15 mouse cellular contexts compared by ENCODE assay signal in genomic region chr4:81970472-81970871, GRCm38 (mm10).
DNase-seq lines count a peak whose midpoint lies in the region; ATAC-seq lines count a peak whose summit lies in the region.
"Had no signal": no experiment of that assay in that cellular context is flagged by ENCODE, and none has a peak within 500 bp of the region (broad histone marks: within the 10 kb centered on the region; RNA-seq: fewer than 3 reads in every experiment).

No protein-coding gene starts in this region.

- H3K4me1 ChIP-seq in limb, embryonic 15.5 days, result peaks cover 8% of the 10 kb centered on the region
- peaks cover 11% of the 10 kb centered on the region; the same call in 1 of the 2 replicates for H3K4me1 ChIP-seq in limb, embryonic 10.5 days
- H3K4me1 ChIP-seq: heart, embryonic 15.5 days; midbrain, embryonic 12.5 days had no signal

- WGBS in limb, embryonic 15.5 days, result 58% methylated on average over 10 of the region's 10 CpGs
- 91% methylated on average over 10 of the region's 10 CpGs for WGBS in limb, embryonic 10.5 days

- no peak overlapping the region for H3K9ac ChIP-seq in limb, embryonic 15.5 days
- H3K9ac ChIP-seq: embryonic facial prominence, embryonic 15.5 days; forebrain, postnatal 0 days; heart, embryonic 15.5 days; midbrain, embryonic 12.5 days had no signal

- no peaks in the 10 kb centered on the region for H3K36me3 ChIP-seq in limb, embryonic 15.5 days
- H3K36me3 ChIP-seq in limb, embryonic 10.5 days, result no peaks in the 10 kb centered on the region
- H3K36me3 ChIP-seq: embryonic facial prominence, embryonic 15.5 days; heart, embryonic 15.5 days; midbrain, embryonic 12.5 days had no signal

- H3K27ac ChIP-seq in limb, embryonic 15.5 days, result no peak overlapping the region
- H3K27ac ChIP-seq in limb, embryonic 10.5 days, result no peak overlapping the region
- H3K27ac ChIP-seq: embryonic facial prominence, embryonic 15.5 days; heart, embryonic 15.5 days; hindbrain, postnatal 0 days; midbrain, embryonic 12.5 days had no signal

- no peak overlapping the region for H3K4me2 ChIP-seq in limb, embryonic 15.5 days
- H3K4me2 ChIP-seq: embryonic facial prominence, embryonic 15.5 days; heart, embryonic 15.5 days; midbrain, embryonic 12.5 days had no signal

- no peaks in the 10 kb centered on the region for H3K9me3 ChIP-seq in limb, embryonic 15.5 days
- no peaks in the 10 kb centered on the region for H3K9me3 ChIP-seq in limb, embryonic 10.5 days (replicated peaks)
- H3K9me3 ChIP-seq: embryonic facial prominence, embryonic 15.5 days; heart, embryonic 15.5 days; midbrain, embryonic 12.5 days had no signal

- H3K4me3 ChIP-seq in limb, embryonic 15.5 days, result no peak overlapping the region
- H3K4me3 ChIP-seq in limb, embryonic 10.5 days, result no peak overlapping the region
- H3K4me3 ChIP-seq: embryonic facial prominence, embryonic 15.5 days; heart, embryonic 15.5 days; midbrain, embryonic 12.5 days had no signal

- no peaks in the 10 kb centered on the region for H3K27me3 ChIP-seq in limb, embryonic 15.5 days
- no peaks in the 10 kb centered on the region for H3K27me3 ChIP-seq in limb, embryonic 10.5 days (ENCODE audit: low read depth, poor library complexity, severe bottlenecking)
- H3K27me3 ChIP-seq: embryonic facial prominence, embryonic 15.5 days; heart, embryonic 15.5 days; midbrain, embryonic 12.5 days had no signal

- intact Hi-C loops in heart, postnatal 10 days (cut with DNase I), result no loop called here
- intact Hi-C loops in left cerebral cortex, postnatal 14 days (cut with DNase I), result no loop called here

- DNase-seq in limb, embryonic 10.5 days (ENCODE audit: low spot score), result no peak
- DNase-seq in Muller cell, postnatal 12 days (ENCODE audit: inconsistent ontology term), result peak; percentile 78
- DNase-seq in fibroblast of lung, adult 2 months (ENCODE audit: low read depth), result peak; percentile 84
- DNase-seq in heart, postnatal 10 days, result peak; percentile 12 to 19
- no peak for DNase-seq in left cerebral cortex, postnatal 14 days (ENCODE audit: low spot score in 2 of 2)
- no peak for DNase-seq in cerebellum, adult 8-10 months
- DNase-seq: adrenal gland, postnatal 10 days; forebrain, postnatal 0 days; kidney, adult 2 months; lung, postnatal 14 days had no signal

- ATAC-seq in limb, embryonic 15.5 days (ENCODE audit: insufficient number of reproducible peaks, low FRiP score, low TSS enrichment, low read depth), result 0 out of 2 replicates have a peak, but pooled peaks have one; percentile 24
- ATAC-seq: forebrain, postnatal 0 days; hindbrain, postnatal 0 days had no signal

Comparison
In these comparisons a context has a peak if more than half of its experiments do, and no peak if none do; other contexts are left out.
1. DNase-seq: peak in Muller cell, postnatal 12 days (single experiment), fibroblast of lung, adult 2 months (single experiment) and heart, postnatal 10 days (2 of 2); none in limb, embryonic 10.5 days (single experiment), left cerebral cortex, postnatal 14 days (0 of 2) and cerebellum, adult 8-10 months (single experiment).